Mouse (Mus musculus) midbrain, embryonic 11.5 days (tissue): Measurements from ENCODE around the gene Chst12. TPM values are rescaled to one million over a fixed set of nuclear protein-coding genes. Genes with fewer than 3 reads are reported as not detected.
"Not testable (repeated sequence)": the region's sequence is repeated elsewhere in the genome, so short reads cannot be mapped to it uniquely, and the experiment has no call there.

Source experiments
- ATAC-seq: fragments of 200-750 bp; cut with Nextera tagmentation; 2 replicates; pipeline ENCODE4 v1.8.0; 2017; ENCODE audit warnings: moderate TSS enrichment, moderate library complexity; ENCODE audit not compliant: low FRiP score
- DNase-seq: peaks from one replicate; pipeline ENCODE4 v3.0.0; 2015; ENCODE audit warnings: low spot score; ENCODE audit errors: missing footprints
- H3K27ac ChIP-seq: fragments of 300-500 bp; sonication (generic); 2 replicates; pipeline ENCODE4 v1.5.1; 2014; ENCODE audit warnings: low read depth, low read length
- H3K27me3 ChIP-seq: fragments of 300-500 bp; sonication (generic); 2 replicates; pipeline ENCODE4 v1.6.1; 2014; ENCODE audit warnings: mild to moderate bottlenecking, low read length, moderate library complexity, mixed read lengths; ENCODE audit not compliant: control insufficient read depth, insufficient read depth
- H3K36me3 ChIP-seq: fragments of 300-500 bp; sonication (generic); 2 replicates; pipeline ENCODE4 v1.6.1; 2014; ENCODE audit warnings: mild to moderate bottlenecking, low read length, moderate library complexity, mixed read lengths; ENCODE audit not compliant: control insufficient read depth, insufficient read depth
- H3K4me1 ChIP-seq: fragments of 300-500 bp; sonication (generic); 2 replicates; pipeline ENCODE4 v1.6.1; 2014; ENCODE audit warnings: low read length; ENCODE audit not compliant: control insufficient read depth, insufficient read depth
- H3K4me2 ChIP-seq: fragments of 300-500 bp; sonication (generic); 2 replicates; pipeline ENCODE4 v1.6.1; 2014; ENCODE audit warnings: mild to moderate bottlenecking, moderate library complexity
- H3K4me3 ChIP-seq: fragments of 300-500 bp; sonication (generic); 2 replicates; pipeline ENCODE4 v1.5.1; 2014; ENCODE audit warnings: low read depth, low read length
- H3K9ac ChIP-seq: fragments of 300-500 bp; sonication (generic); 2 replicates; pipeline ENCODE4 v1.6.1; 2014; ENCODE audit warnings: low read length
- H3K9me3 ChIP-seq: fragments of 300-500 bp; sonication (generic); 2 replicates; pipeline ENCODE4 v1.6.1; 2016; ENCODE audit warnings: low read length; ENCODE audit not compliant: control insufficient read depth
- WGBS: fragments of 180-500 bp; shearing (Covaris S2); extraction: QIAGEN DNeasy Blood & Tissue Kit; methylation state at CpG from one replicate; pipeline ENCODE4 v1.1.7; 2014; 5-methylcytosine and 5-hydroxymethylcytosine counted together
- polyA plus RNA-seq: library from polyadenylated mRNA; unstranded; fragments of >200 nt; fragmentation: Nextera tagmentation; extraction: Ambion mirVana; gene quantifications from 2 replicates; pipeline ENCODE4 v1.2.1, GENCODE M21; 2014

Gene Chst12
- polyA plus RNA-seq: 7.9 and 9.1 TPM in 2 replicates

DNA sequence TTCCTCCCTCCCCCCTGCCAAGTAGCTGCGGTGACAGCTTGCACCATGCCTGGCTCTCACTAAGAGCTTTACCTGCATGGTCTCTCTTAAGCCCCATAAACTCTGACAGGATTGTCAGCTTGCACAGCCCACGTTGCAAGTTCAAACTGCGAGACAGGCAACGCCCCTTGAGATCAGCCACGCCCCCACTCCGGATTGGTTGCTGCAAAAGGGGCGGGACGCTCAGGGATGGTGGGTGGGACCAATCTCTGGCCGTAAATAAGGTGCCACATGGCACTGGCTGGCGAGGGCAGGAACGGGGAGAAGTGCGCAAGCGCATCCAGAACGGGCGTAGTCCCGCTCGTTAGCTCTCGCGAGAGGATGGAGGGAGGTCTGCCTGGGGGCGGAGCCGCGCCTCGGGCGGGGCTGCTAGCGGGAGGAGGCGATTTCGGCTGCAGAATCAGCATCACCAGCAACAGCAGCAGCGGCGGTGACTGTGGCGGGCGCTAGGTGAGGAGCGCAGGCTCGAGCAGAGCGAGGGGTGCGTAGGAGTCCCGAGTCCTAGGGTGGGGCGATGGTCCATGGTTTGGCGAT lies at the start of gene Chst12:
TSS of gene Chst12 (plus strand) at position 343 of the 573 bp plus-strand sequence.
- WGBS: under 1% methylated on average over 38 of the region's 38 CpGs

DNA sequence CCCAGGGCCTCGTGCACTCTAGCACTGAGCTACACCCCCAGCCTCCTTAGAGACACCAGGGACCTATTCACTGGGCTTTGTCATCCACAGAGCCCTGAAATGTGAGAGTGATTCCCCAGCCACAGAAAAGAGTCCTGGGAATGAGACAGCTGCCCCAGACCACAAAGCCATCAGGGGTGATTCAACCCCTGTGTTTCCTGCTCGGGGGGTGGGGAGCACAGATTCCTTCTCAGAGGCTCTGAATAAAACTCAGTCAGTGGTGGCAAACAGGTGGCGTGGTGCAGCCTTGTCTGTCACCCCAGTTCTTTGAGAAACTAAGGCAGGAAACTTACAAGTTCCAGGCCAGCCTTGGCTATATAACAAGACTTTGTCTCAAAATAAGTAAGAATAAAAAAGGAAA lies 43.9 kb upstream of the Chst12 start:
- Histone ChIP-seq H3K4me1 (no peaks in the 10 kb centered on the region), H3K27ac (no peak overlapping the region), H3K4me3 (no peak overlapping the region), H3K36me3 (no peaks in the 10 kb centered on the region), H3K27me3 (no peaks in the 10 kb centered on the region), H3K9ac (no peak overlapping the region), H3K9me3 (peaks cover 2% of the 10 kb centered on the region; the same call in 1 of the 2 replicates), H3K4me2 (no peak overlapping the region)
- DNase-seq (peak; percentile 35), ATAC-seq (no peak)
- WGBS: 84% methylated on average over 3 of the region's 3 CpGs

More for the DNA sequence above, at the start of gene Chst12:
- no peaks in the 10 kb centered on the region for H3K36me3 ChIP-seq
- peaks cover 14% of the 10 kb centered on the region for H3K4me1 ChIP-seq
- H3K9ac ChIP-seq: peak within 1 kb of the TSS; percentile 74
- H3K27me3 ChIP-seq: peaks cover 2% of the 10 kb centered on the region; the same call in 1 of the 2 replicates
- H3K9me3 ChIP-seq: no peaks in the 10 kb centered on the region
- ATAC-seq: peak; percentile 95
- DNase-seq: peak; percentile 100
- H3K27ac ChIP-seq: no peak within 1 kb of the TSS
- H3K4me3 ChIP-seq: peak within 1 kb of the TSS; percentile 56
- peak within 1 kb of the TSS; percentile 75 for H3K4me2 ChIP-seq

DNA sequence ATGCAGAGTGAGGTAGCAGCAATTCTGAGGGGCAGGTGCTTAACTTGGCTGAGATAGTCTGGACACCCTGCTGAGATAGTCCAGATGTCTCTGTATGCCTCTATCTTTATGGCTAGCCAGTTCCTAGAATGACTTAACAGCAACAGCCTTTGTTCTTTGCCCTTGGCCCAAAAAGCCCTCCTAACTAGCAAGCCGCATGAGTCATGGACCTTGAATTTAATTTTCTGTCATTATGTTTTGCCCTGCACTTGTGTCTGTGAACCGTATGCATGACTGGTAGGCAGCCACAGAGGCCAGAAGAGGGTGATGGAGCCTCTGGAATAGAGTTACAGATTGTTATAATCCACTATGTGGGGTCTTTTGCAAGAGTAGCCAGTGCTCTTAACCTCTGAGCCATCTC lies 42.2 kb upstream of the Chst12 start:
- H3K4me3 ChIP-seq, H3K27me3 ChIP-seq, H3K36me3 ChIP-seq, ATAC-seq, DNase-seq, H3K9me3 ChIP-seq, H3K27ac ChIP-seq, H3K4me1 ChIP-seq, H3K9ac ChIP-seq, H3K4me2 ChIP-seq: not testable (repeated sequence)
- WGBS: 90% methylated on average over 2 of the region's 2 CpGs

DNA sequence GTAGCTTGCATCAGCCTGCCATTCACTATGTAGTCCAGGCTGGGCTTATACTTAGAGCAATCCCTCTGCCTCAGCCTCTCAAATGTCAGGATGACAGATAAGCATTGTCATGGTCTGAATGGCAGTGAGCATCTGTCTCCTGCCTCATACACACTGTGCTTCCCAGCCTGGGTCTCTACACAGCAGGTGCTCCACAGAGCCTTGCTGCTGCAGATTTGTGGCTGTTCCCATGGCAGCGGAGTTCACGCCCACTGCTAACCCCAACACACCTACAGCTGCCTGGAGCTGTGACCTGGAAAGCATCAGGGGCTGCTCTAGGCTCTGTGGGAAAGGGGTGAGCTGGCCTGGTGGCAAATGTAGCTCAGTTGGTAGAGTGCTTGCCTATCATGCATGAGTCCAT lies 40.4 kb upstream of the Chst12 start:
- no peak overlapping the region for H3K9ac ChIP-seq
- ATAC-seq: no peak
- H3K4me3 ChIP-seq: no peak overlapping the region
- 71% methylated on average over 2 of the region's 2 CpGs for WGBS
- peaks cover 2% of the 10 kb centered on the region; the same call in 1 of the 2 replicates for H3K9me3 ChIP-seq
- H3K27me3 ChIP-seq: no peaks in the 10 kb centered on the region
- no peaks in the 10 kb centered on the region for H3K4me1 ChIP-seq
- H3K36me3 ChIP-seq: no peaks in the 10 kb centered on the region
- H3K4me2 ChIP-seq: no peak overlapping the region
- peak; percentile 74 for DNase-seq
- no peak overlapping the region for H3K27ac ChIP-seq

DNA sequence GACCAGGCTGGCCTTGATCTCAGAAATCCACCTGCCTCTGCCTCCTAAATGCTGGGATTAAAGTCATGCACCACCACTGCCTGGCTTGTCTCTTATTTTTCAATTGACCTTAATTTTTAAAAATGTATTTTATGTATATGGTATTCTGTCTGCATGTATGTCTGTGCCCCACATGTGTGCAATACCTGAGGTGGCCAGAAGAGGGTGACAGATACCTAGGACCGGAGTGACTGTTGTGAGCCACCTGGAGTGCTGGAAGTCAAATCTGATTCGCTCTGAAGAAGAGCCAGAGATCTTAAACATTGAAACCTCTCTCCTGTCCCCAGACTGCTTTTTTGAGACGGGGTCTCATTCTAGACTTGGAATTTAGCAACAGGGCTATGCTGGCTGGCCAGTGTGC lies 33.0 kb upstream of the Chst12 start:
- no peak overlapping the region for H3K4me2 ChIP-seq
- no peak overlapping the region for H3K27ac ChIP-seq
- H3K4me1 ChIP-seq: no peaks in the 10 kb centered on the region
- ATAC-seq (no peak), DNase-seq (no peak)
- H3K9me3 ChIP-seq: no peaks in the 10 kb centered on the region
- H3K27me3 ChIP-seq: no peaks in the 10 kb centered on the region
- H3K36me3 ChIP-seq: no peaks in the 10 kb centered on the region
- 85% methylated on average over 3 of the region's 3 CpGs for WGBS
- H3K4me3 ChIP-seq: no peak overlapping the region
- no peak overlapping the region for H3K9ac ChIP-seq

DNA sequence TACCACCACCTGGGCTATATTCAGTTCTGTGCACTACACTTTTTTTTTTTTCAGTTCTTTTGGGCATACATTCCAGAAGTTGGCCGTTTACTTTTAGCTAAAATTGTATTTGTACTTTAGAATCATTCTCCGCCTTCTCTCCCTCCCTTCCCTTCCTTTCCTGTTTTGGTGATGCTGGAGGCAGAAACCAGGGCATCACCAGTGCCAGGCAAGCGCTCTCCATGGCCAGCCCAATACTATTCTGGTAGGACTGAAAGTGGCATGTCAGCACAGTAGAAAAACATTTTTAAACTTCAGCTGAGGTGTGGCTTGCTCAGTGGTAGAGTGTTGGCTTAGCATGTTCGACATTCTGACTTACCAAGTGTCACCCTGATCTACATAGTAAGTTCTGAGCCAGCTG lies 23.9 kb upstream of the Chst12 start:
- 79% methylated on average over 4 of the region's 4 CpGs for WGBS
- Histone ChIP-seq H3K9me3 (no peaks in the 10 kb centered on the region), H3K9ac (no peak overlapping the region), H3K4me3 (no peak overlapping the region), H3K27ac (no peak overlapping the region), H3K36me3 (no peaks in the 10 kb centered on the region), H3K4me2 (no peak overlapping the region), H3K27me3 (no peaks in the 10 kb centered on the region; the same call in 1 of the 2 replicates), H3K4me1 (no peaks in the 10 kb centered on the region)
- ATAC-seq: no peak
- no peak for DNase-seq

DNA sequence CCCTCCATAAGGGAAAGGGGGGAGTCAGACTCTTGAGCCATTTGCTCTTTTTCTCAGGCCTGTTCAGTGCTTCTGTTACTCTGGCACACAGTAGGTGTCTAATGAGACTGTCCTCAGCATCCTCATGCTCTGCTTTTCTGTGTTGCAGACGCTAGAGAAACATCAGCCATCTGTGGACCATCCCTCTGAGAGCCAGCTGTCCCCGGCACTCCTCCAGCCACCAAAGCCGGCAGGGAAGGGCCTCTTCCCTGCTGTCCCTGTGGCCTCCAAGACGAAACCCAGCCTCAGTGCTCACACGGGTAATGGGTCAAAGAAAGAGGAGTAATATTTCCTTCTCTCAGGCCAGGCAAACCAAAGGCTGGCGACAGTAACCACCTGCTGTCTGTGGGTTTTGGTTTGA lies 14.2 kb upstream of the Chst12 start:
- no peak overlapping the region for H3K4me2 ChIP-seq
- H3K9me3 ChIP-seq: no peaks in the 10 kb centered on the region
- H3K4me3 ChIP-seq: no peak overlapping the region
- H3K36me3 ChIP-seq: no peaks in the 10 kb centered on the region
- no peak overlapping the region for H3K9ac ChIP-seq
- H3K27ac ChIP-seq: no peak overlapping the region
- no peak for ATAC-seq
- no peaks in the 10 kb centered on the region for H3K4me1 ChIP-seq
- no peak for DNase-seq
- no peaks in the 10 kb centered on the region for H3K27me3 ChIP-seq
- 65% methylated on average over 6 of the region's 6 CpGs for WGBS

DNA sequence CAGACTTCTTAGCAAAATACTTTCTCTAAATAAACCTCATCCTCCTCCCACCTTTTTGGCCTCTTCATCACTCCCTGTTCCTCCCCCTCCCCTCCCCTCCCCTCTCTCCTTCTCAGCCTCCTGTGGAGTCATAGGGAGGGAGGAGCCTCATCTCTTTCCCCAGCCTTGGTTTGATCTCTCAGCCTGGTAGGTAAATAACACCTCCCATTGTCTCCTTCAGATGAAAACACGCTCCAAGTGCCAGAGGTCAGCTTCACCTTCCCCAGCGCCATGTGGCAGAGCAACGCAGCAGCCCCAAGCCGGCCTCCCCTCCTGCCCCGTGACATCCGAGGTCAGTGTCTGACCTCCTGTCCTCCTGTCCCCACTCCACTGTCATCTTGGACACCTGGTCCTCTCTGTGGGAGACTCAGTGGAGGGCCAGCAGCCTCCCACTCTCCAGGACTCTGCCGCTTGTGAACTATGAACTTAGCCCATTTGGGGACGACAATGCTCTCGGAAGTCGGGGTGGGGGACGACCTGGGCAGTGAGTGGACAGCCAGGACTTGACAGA lies 12.6 kb upstream of the Chst12 start:
- Histone ChIP-seq H3K27ac (no peak overlapping the region), H3K36me3 (no peaks in the 10 kb centered on the region), H3K4me3 (no peak overlapping the region), H3K4me1 (no peaks in the 10 kb centered on the region), H3K4me2 (no peak overlapping the region), H3K27me3 (no peaks in the 10 kb centered on the region), H3K9ac (no peak overlapping the region), H3K9me3 (no peaks in the 10 kb centered on the region)
- no peak for DNase-seq
- 47% methylated on average over 8 of the region's 11 CpGs for WGBS
- ATAC-seq: 0 out of 2 replicates have a peak, but pooled peaks have one; percentile 42

DNA sequence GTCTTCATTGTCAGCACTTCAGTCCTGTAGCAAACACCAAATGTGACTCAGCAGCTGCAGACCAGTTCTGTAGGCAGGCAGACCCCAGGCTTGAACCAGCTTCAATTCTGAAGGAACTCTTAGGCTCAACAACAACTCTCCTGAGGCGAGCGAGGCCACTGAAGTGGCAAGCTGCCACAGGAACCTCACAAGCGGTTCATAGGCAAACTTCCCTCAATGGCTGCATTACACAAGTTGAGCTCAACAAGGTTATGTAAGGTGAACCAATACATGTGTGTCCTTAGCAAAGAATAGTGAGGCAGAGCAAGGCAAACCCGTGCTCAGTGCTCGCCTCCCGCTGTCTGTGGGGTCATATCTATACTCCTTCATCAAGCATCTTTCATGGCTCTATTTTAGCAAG lies 7.2 kb upstream of the Chst12 start:
- no peaks in the 10 kb centered on the region for H3K36me3 ChIP-seq
- H3K4me3 ChIP-seq: no peak overlapping the region
- H3K27me3 ChIP-seq: peaks cover 2% of the 10 kb centered on the region; the same call in 1 of the 2 replicates
- peaks cover 3% of the 10 kb centered on the region for H3K4me1 ChIP-seq
- H3K9me3 ChIP-seq: no peaks in the 10 kb centered on the region
- no peak overlapping the region for H3K4me2 ChIP-seq
- H3K27ac ChIP-seq: no peak overlapping the region
- DNase-seq (no peak), ATAC-seq (no peak)
- H3K9ac ChIP-seq: no peak overlapping the region
- 85% methylated on average over 6 of the region's 6 CpGs for WGBS
